Mouse (Mus musculus) intestine, embryonic 14.5 days (tissue): ENCODE results near the gene Cmbl. TPM values are rescaled to one million over a fixed set of nuclear protein-coding genes. Genes with fewer than 3 reads are reported as not detected.

ENCODE experiments used
- ATAC-seq: fragments of 200-750 bp; cut with Nextera tagmentation; replicated peaks from 2 replicates; pipeline ENCODE4 v1.8.0; 2017; ENCODE audit warnings: low read depth, moderate number of reproducible peaks, moderate TSS enrichment, moderate library complexity; ENCODE audit not compliant: low FRiP score, low TSS enrichment
- DNase-seq: peaks from one replicate; pipeline ENCODE4 v3.0.0-alpha.2; 2018; ENCODE audit warnings: low spot score
- H3K27ac ChIP-seq: fragments of 300-500 bp; sonication (generic); 2 replicates; pipeline ENCODE4 v1.5.1; 2014; ENCODE audit warnings: low read depth, mild to moderate bottlenecking, control low read depth
- H3K27me3 ChIP-seq: fragments of 300-500 bp; sonication (generic); replicated peaks from 2 replicates; pipeline ENCODE4 v1.6.1; 2014; ENCODE audit warnings: low read length, control low read depth; ENCODE audit not compliant: control insufficient read depth, insufficient read depth
- H3K36me3 ChIP-seq: fragments of 300-500 bp; sonication (generic); 2 replicates; pipeline ENCODE4 v1.6.1; 2014; ENCODE audit warnings: low read length, control low read depth; ENCODE audit not compliant: control insufficient read depth, insufficient read depth
- H3K4me1 ChIP-seq: fragments of 300-500 bp; sonication (generic); replicated peaks from 2 replicates; pipeline ENCODE4 v1.6.1; 2014; ENCODE audit warnings: low read length, control low read depth, mixed read lengths; ENCODE audit not compliant: control insufficient read depth, insufficient read depth
- H3K4me2 ChIP-seq: fragments of 300-500 bp; sonication (generic); 2 replicates; pipeline ENCODE4 v1.6.1; 2014; ENCODE audit warnings: low read length
- H3K4me3 ChIP-seq: fragments of 300-500 bp; sonication (generic); 2 replicates; pipeline ENCODE4 v1.5.1; 2014; ENCODE audit warnings: low read depth, low read length, control low read depth, mixed read lengths
- H3K9ac ChIP-seq: fragments of 300-500 bp; sonication (generic); 2 replicates; pipeline ENCODE4 v1.6.1; 2014; ENCODE audit warnings: mild to moderate bottlenecking, low read length
- H3K9me3 ChIP-seq: fragments of 300-500 bp; sonication (generic); 2 replicates; pipeline ENCODE4 v1.6.1; 2016; ENCODE audit warnings: low read length, control low read depth; ENCODE audit not compliant: control insufficient read depth
- WGBS: fragments of 180-500 bp; shearing (Covaris S2); extraction: QIAGEN DNeasy Blood & Tissue Kit; methylation state at CpG from one replicate; pipeline ENCODE4 v1.1.7; 2014; 5-methylcytosine and 5-hydroxymethylcytosine counted together
- polyA plus RNA-seq: library from polyadenylated mRNA; unstranded; fragments of >200 nt; fragmentation: Nextera tagmentation; extraction: Ambion mirVana; gene quantifications from 2 replicates; pipeline ENCODE4 v1.2.1, GENCODE M21; 2014

Cmbl gene
- polyA plus RNA-seq, 1 experiment from 2014 or later = 12.0 TPM

- no peaks in the 10 kb centered on the region for H3K4me1 ChIP-seq
- WGBS = 92% methylated on average over 6 of the region's 6 CpGs
- no peak overlapping the region for H3K9ac ChIP-seq
- H3K4me2 ChIP-seq = no peak overlapping the region
- H3K27me3 ChIP-seq = no peaks in the 10 kb centered on the region
- ATAC-seq = no peak
- H3K9me3 ChIP-seq = no peaks in the 10 kb centered on the region
- H3K36me3 ChIP-seq = peaks cover 13% of the 10 kb centered on the region
- no peak for DNase-seq
- H3K27ac ChIP-seq = no peak overlapping the region
- no peak overlapping the region for H3K4me3 ChIP-seq
Measured at GRCm38 (mm10) chr15:31613826-31614453, 48.8 kb downstream of the Cmbl start.

DNA sequence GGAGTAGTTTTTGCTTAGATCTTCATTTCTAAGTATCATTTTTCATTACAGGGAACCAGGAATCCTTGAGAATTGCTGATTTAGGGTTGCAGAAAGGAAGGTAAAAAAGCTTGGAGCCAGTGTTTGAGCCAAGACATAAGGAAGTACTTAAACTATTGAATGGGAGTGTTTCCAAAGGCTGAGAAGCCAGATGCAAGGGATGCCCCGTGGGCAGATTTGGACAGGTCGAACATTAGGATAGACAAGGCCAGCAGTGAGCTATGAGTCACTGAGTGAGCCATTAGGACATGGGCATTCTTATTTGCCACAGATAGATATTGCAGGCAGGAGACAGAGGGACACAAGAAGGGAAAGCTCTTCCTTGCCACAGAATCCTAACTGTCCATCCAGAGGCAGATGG lies 49.5 kb downstream of the Cmbl start:
- Histone ChIP-seq H3K9ac (no peak overlapping the region), H3K4me1 (no peaks in the 10 kb centered on the region), H3K9me3 (no peaks in the 10 kb centered on the region), H3K27ac (no peak overlapping the region), H3K4me2 (no peak overlapping the region), H3K27me3 (no peaks in the 10 kb centered on the region), H3K36me3 (peaks cover 13% of the 10 kb centered on the region), H3K4me3 (no peak overlapping the region)
- ATAC-seq (no peak), DNase-seq (no peak)
- 79% methylated on average over 2 of the region's 2 CpGs for WGBS

GRCm38 (mm10) chr15:31617261-31617660 lies 52.1 kb downstream of the Cmbl start:
- no peak overlapping the region for H3K9ac ChIP-seq

GRCm38 (mm10) chr15:31619521-31619920 lies 54.3 kb downstream of the Cmbl start:
- ATAC-seq (no peak), DNase-seq (no peak)
- no peaks in the 10 kb centered on the region for H3K9me3 ChIP-seq
- no peaks in the 10 kb centered on the region for H3K4me1 ChIP-seq
- 92% methylated on average over 8 of the region's 8 CpGs for WGBS
- no peak overlapping the region for H3K4me3 ChIP-seq
- H3K36me3 ChIP-seq = peaks cover 19% of the 10 kb centered on the region
- no peak overlapping the region for H3K27ac ChIP-seq
- no peak overlapping the region for H3K4me2 ChIP-seq
- H3K27me3 ChIP-seq = no peaks in the 10 kb centered on the region
- H3K9ac ChIP-seq = no peak overlapping the region

More at GRCm38 (mm10) chr15:31617261-31617660, 52.1 kb downstream of the Cmbl start:
- H3K27me3 ChIP-seq = no peaks in the 10 kb centered on the region
- no peaks in the 10 kb centered on the region for H3K9me3 ChIP-seq
- H3K27ac ChIP-seq = no peak overlapping the region
- DNase-seq = no peak
- WGBS = 93% methylated on average over 9 of the region's 9 CpGs
- ATAC-seq = no peak
- no peaks in the 10 kb centered on the region for H3K4me1 ChIP-seq
- H3K4me3 ChIP-seq = no peak overlapping the region
- H3K4me2 ChIP-seq = no peak overlapping the region
- H3K36me3 ChIP-seq = peaks cover 19% of the 10 kb centered on the region

DNA sequence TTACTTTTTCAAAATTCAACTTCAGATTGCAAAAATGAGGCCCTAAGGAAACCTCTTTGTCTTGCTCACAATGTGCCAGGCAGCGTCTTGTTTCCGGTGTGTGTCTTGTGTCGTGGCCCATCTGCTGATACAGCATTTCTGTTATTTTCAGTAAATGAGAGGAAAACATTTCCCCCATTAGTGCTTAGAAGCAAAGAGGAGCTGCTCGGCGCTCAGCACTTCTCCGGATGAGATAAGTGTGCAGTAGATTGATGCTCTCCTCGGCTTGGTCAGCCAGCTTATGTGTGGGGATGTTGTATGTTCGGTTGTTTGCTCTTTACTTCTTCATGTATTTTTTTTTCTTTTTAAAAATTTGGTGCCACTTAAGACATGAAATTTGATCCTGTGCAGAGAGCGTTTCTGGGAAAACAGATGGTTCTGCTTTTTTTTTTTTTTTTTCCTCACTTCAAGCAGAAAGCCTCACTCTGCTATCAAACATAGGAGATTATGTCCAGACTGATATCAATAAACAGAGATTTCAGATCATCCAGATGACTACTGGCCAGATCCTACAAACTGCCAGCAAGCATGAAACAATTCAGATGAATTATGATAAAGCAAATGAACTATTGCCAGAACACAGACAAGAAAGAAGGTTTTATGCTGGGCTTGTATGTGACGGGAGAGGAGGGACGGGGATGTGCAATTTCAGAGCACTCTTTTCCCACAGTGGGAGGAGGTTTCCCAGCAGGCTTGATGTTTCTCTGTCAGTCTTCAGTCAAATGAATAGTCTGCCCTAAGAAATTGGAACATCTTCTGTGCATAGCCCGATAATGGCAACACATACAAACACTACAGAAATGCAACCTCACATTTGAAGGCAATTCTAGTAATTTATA lies 62.3 kb downstream of the Cmbl start:
- no peaks in the 10 kb centered on the region for H3K36me3 ChIP-seq
- DNase-seq = peak; percentile 59
- no peak for ATAC-seq
- peak overlapping the region; percentile 29 for H3K4me2 ChIP-seq
- H3K4me1 ChIP-seq = peaks cover 7% of the 10 kb centered on the region; the same call in 1 of the 2 replicates
- H3K9me3 ChIP-seq = no peaks in the 10 kb centered on the region
- no peak overlapping the region for H3K9ac ChIP-seq
- WGBS = 28% methylated on average over 12 of the region's 12 CpGs
- H3K27ac ChIP-seq = peak overlapping the region; percentile 77; the same call in 1 of the 2 replicates
- H3K27me3 ChIP-seq = no peaks in the 10 kb centered on the region
- no peak overlapping the region for H3K4me3 ChIP-seq

GRCm38 (mm10) chr15:31628180-31628579 lies 63.0 kb downstream of the Cmbl start:
- Histone ChIP-seq H3K27ac (0 out of 2 replicates have a peak overlapping the region, but pooled peaks have one; percentile 27), H3K4me3 (no peak overlapping the region), H3K36me3 (no peaks in the 10 kb centered on the region), H3K4me1 (peaks cover 7% of the 10 kb centered on the region; the same call in 1 of the 2 replicates), H3K4me2 (no peak overlapping the region; the same call in 1 of the 2 replicates), H3K9me3 (no peaks in the 10 kb centered on the region), H3K9ac (no peak overlapping the region), H3K27me3 (no peaks in the 10 kb centered on the region)
- DNase-seq (no peak), ATAC-seq (no peak)
- WGBS = 70% methylated on average over 10 of the region's 10 CpGs

- Histone ChIP-seq H3K36me3 (no peaks in the 10 kb centered on the region), H3K4me1 (peaks cover 7% of the 10 kb centered on the region; the same call in 1 of the 2 replicates), H3K27ac (no peak overlapping the region), H3K9me3 (no peaks in the 10 kb centered on the region), H3K4me2 (no peak overlapping the region), H3K4me3 (no peak overlapping the region), H3K9ac (no peak overlapping the region), H3K27me3 (no peaks in the 10 kb centered on the region)
- DNase-seq (no peak), ATAC-seq (no peak)
- 90% methylated on average over 3 of the region's 3 CpGs for WGBS
Measured at GRCm38 (mm10) chr15:31629556-31629955, 64.4 kb downstream of the Cmbl start.

GRCm38 (mm10) chr15:31631396-31631858 lies 66.2 kb downstream of the Cmbl start:
- WGBS = 81% methylated on average over 12 of the region's 12 CpGs
- no peak overlapping the region for H3K4me2 ChIP-seq
- ATAC-seq (no peak), DNase-seq (no peak)
- no peaks in the 10 kb centered on the region for H3K27me3 ChIP-seq
- H3K4me3 ChIP-seq = no peak overlapping the region
- H3K9ac ChIP-seq = no peak overlapping the region
- no peaks in the 10 kb centered on the region for H3K36me3 ChIP-seq
- H3K9me3 ChIP-seq = no peaks in the 10 kb centered on the region
- H3K27ac ChIP-seq = no peak overlapping the region
- H3K4me1 ChIP-seq = peaks cover 7% of the 10 kb centered on the region; the same call in 1 of the 2 replicates
